Mouse (Mus musculus): ENCODE results near the gene Bcdin3d. TPM values are rescaled to one million over a fixed set of nuclear protein-coding genes. Genes with fewer than 3 reads are reported as not detected.

The Bcdin3d gene
- polyA plus RNA-seq, 1 experiment from 2014 or later, result 17.0 TPM

Other genes starting within 250 kb of the Bcdin3d start
- 0.51 and 0.57 TPM in 2 replicates for gene Kcnh3, start 249.9 kb downstream of the Bcdin3d start, polyA plus RNA-seq (2016; fragmentation: Nextera tagmentation; extraction: Ambion mirVana)
- 187 and 191 TPM in 2 replicates for gene Mcrs1, start 222.8 kb downstream of the Bcdin3d start, polyA plus RNA-seq (2016; fragmentation: Nextera tagmentation; extraction: Ambion mirVana)
- 77.0 and 80.6 TPM in 2 replicates for gene Prpf40b, start 179.6 kb downstream of the Bcdin3d start, polyA plus RNA-seq (2016; fragmentation: Nextera tagmentation; extraction: Ambion mirVana)
- 0.51 and 0.56 TPM in 2 replicates for gene Fam186b, start 178.8 kb downstream of the Bcdin3d start, polyA plus RNA-seq (2016; fragmentation: Nextera tagmentation; extraction: Ambion mirVana)
- 15.1 and 16.1 TPM in 2 replicates for gene Fmnl3, start 104.2 kb downstream of the Bcdin3d start, polyA plus RNA-seq (2016; fragmentation: Nextera tagmentation; extraction: Ambion mirVana)
- 245 and 247 TPM in 2 replicates for gene Tmbim6, start 81.8 kb downstream of the Bcdin3d start, polyA plus RNA-seq (2016; fragmentation: Nextera tagmentation; extraction: Ambion mirVana)
- 15.4 and 17.2 TPM in 2 replicates for gene Nckap5l, start 17.0 kb downstream of the Bcdin3d start, polyA plus RNA-seq (2016; fragmentation: Nextera tagmentation; extraction: Ambion mirVana)
- gene Faim2, start 53.4 kb upstream of the Bcdin3d start, polyA plus RNA-seq (2016; fragmentation: Nextera tagmentation; extraction: Ambion mirVana), result 6.3 and 6.7 TPM in 2 replicates
- not detected in 2 replicates for gene Aqp2, start 104.3 kb upstream of the Bcdin3d start, polyA plus RNA-seq (2016; fragmentation: Nextera tagmentation; extraction: Ambion mirVana)
- gene Aqp5, start 116.1 kb upstream of the Bcdin3d start, polyA plus RNA-seq (2016; fragmentation: Nextera tagmentation; extraction: Ambion mirVana), result 2.3 and 2.9 TPM in 2 replicates
- 0.60 and 1.1 TPM in 2 replicates for gene Aqp6, start 126.7 kb upstream of the Bcdin3d start, polyA plus RNA-seq (2016; fragmentation: Nextera tagmentation; extraction: Ambion mirVana)
- gene Racgap1, start 176.9 kb upstream of the Bcdin3d start, polyA plus RNA-seq (2016; fragmentation: Nextera tagmentation; extraction: Ambion mirVana), result 207 and 218 TPM in 2 replicates
- 54.3 and 62.6 TPM in 2 replicates for gene Asic1, start 195.6 kb upstream of the Bcdin3d start, polyA plus RNA-seq (2016; fragmentation: Nextera tagmentation; extraction: Ambion mirVana)
- 142 and 146 TPM in 2 replicates for gene Smarcd1, start 227.4 kb upstream of the Bcdin3d start, polyA plus RNA-seq (2016; fragmentation: Nextera tagmentation; extraction: Ambion mirVana)
- not detected in 2 replicates for gene Gm17349, start 230.8 kb upstream of the Bcdin3d start, polyA plus RNA-seq (2016; fragmentation: Nextera tagmentation; extraction: Ambion mirVana)
- gene Gpd1, start 242.8 kb upstream of the Bcdin3d start, polyA plus RNA-seq (2016; fragmentation: Nextera tagmentation; extraction: Ambion mirVana), result 0.97 and 1.4 TPM in 2 replicates